Comparison of ENCODE assay signal across 8 mouse cellular contexts in the genomic region with DNA sequence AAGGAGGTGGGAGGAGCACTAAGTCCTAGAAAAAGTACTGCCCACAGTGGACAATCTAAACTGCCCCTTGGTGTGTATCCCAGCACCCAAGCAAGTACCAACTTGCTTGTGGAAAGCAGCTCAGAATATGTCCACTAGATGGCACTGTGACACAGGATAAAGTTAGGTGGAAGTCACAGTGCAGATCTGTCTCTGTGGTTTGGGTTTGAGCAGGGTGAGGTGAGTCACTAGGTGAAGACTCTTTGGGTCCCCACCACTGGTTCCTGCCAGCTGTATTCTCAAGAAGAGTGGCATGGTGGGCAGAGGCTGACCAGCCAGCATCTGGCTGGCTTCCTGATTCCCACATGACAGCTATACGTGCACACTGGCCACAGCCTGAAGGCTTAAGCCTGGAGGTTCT. TPM values are rescaled to one million over a fixed set of nuclear protein-coding genes. Genes with fewer than 3 reads are reported as not detected.
DNase-seq lines count a peak whose midpoint lies in the region; ATAC-seq and TF ChIP-seq lines count a peak whose summit lies in the region.

No protein-coding gene starts in this region.

- TF ChIP-seq CTCF in left cerebral cortex, adult 2 months (IDR thresholded peaks at IDR 0.05) = peak; percentile 97

- no peak overlapping the region for H3K4me3 ChIP-seq in left cerebral cortex, adult 2 months
- peak overlapping the region; percentile 26 for H3K4me3 ChIP-seq in megakaryocyte, embryonic 14.5 days (replicated peaks)

- no peaks in the 10 kb centered on the region for H3K27me3 ChIP-seq in megakaryocyte, embryonic 14.5 days (replicated peaks)

- no peak overlapping the region for H3K27ac ChIP-seq in left cerebral cortex, adult 2 months

- intact Hi-C loops in gastrocnemius, postnatal 14 days (cut with DNase I; ENCODE audit: low total_unique reads) = loop anchor here (1.0 to 10.0 kb wide), 2 partner anchors 82 to 246 kb away; no protein-coding TSS in a partner anchor
- intact Hi-C loops in left cerebral cortex, adult 2 months (cut with DNase I) = loop anchor here (1.0 to 2.0 kb wide), 3 partner anchors 82 to 248 kb away; a partner anchor contains a TSS

- peaks cover 92% of the 10 kb centered on the region for H3K4me1 ChIP-seq in megakaryocyte, embryonic 14.5 days

- ATAC-seq in activated CD4-positive, CD25-positive, alpha-beta regulatory T cell, adult 4 months = peak; percentile 75

- no peaks in the 10 kb centered on the region for H3K9me3 ChIP-seq in megakaryocyte, embryonic 14.5 days

- peak; percentile 41 to 78 for DNase-seq in cerebellum, postnatal 4 days (ENCODE audit: low spot score in 2 of 2)
- peak; percentile 52 for DNase-seq in gastrocnemius, postnatal 14 days
- peak; percentile 98 for DNase-seq in induced T-regulatory cell, adult 2 months (ENCODE audit: low read depth)
- DNase-seq in left cerebral cortex, adult 2 months (ENCODE audit: extremely low spot score in 1 of 2, low spot score in 2 of 2) = peak; percentile 74 to 80
- peak; percentile 81 to 89 for DNase-seq in right cerebral cortex, adult 2 months (ENCODE audit: low spot score in 2 of 2)
- DNase-seq in yolk sac, embryonic 10.5 days (ENCODE audit: low spot score) = peak; percentile 79

- peaks cover 91% of the 10 kb centered on the region for H3K36me3 ChIP-seq in megakaryocyte, embryonic 14.5 days (replicated peaks; ENCODE audit: low read length)

RNA-seq across cellular contexts. Expression of a gene that starts 16.5 kb away (rescaled TPM):
- polyA plus RNA-seq in activated CD4-positive, CD25-positive, alpha-beta regulatory T cell, adult 4 months (2017; shearing (Covaris generic)) = under 1 TPM in 1 of 2 experiments, not detected in 1; 0.82 TPM
- total RNA-seq in gastrocnemius, postnatal 14 days (2021) = 10 to 100 TPM in 1 of 2 experiments, 1 to 10 TPM in 1; 7.8 to 10.2 TPM
- total RNA-seq in left cerebral cortex, adult 2 months (2021) = 10 to 100 TPM; 25.8 to 30.7 TPM
- 4.7 and 13.7 TPM in 2 replicates for polyA plus RNA-seq in megakaryocyte, embryonic 14.5 days (2012; ENCODE audit: insufficient read depth, low replicate concordance)

RNA-seq across cellular contexts. Expression of a gene that starts 16.7 kb away (rescaled TPM):
- polyA plus RNA-seq in activated CD4-positive, CD25-positive, alpha-beta regulatory T cell, adult 4 months (2017; shearing (Covaris generic)) = 100 to 1,000 TPM; 231 to 276 TPM
- total RNA-seq in gastrocnemius, postnatal 14 days (2021) = 100 to 1,000 TPM; 265 to 294 TPM
- total RNA-seq in left cerebral cortex, adult 2 months (2021) = 100 to 1,000 TPM; 145 to 146 TPM
- polyA plus RNA-seq in megakaryocyte, embryonic 14.5 days (2012; ENCODE audit: insufficient read depth, low replicate concordance) = 31.7 and 195 TPM in 2 replicates

RNA-seq across cellular contexts. Expression of a gene that starts 17.0 kb away (rescaled TPM):
- polyA plus RNA-seq in activated CD4-positive, CD25-positive, alpha-beta regulatory T cell, adult 4 months (2017; shearing (Covaris generic)) = not detected
- under 1 TPM in 1 of 2 experiments, not detected in 1; 0.31 TPM for total RNA-seq in gastrocnemius, postnatal 14 days (2021)
- under 1 TPM in 1 of 2 experiments, not detected in 1; 0.25 TPM for total RNA-seq in left cerebral cortex, adult 2 months (2021)
- 1.3 and 5.3 TPM in 2 replicates for polyA plus RNA-seq in megakaryocyte, embryonic 14.5 days (2012; ENCODE audit: insufficient read depth, low replicate concordance)

RNA-seq across cellular contexts. Expression of a gene that starts 31.5 kb away (rescaled TPM):
- not detected for polyA plus RNA-seq in activated CD4-positive, CD25-positive, alpha-beta regulatory T cell, adult 4 months (2017; shearing (Covaris generic))
- total RNA-seq in gastrocnemius, postnatal 14 days (2021) = 10 to 100 TPM; 26.6 to 27.8 TPM
- total RNA-seq in left cerebral cortex, adult 2 months (2021) = under 1 TPM; 0.63 to 0.91 TPM
- polyA plus RNA-seq in megakaryocyte, embryonic 14.5 days (2012; ENCODE audit: insufficient read depth, low replicate concordance) = 0.20 TPM in 1 of 2 replicates, not detected in the other
